In the genomic region with DNA sequence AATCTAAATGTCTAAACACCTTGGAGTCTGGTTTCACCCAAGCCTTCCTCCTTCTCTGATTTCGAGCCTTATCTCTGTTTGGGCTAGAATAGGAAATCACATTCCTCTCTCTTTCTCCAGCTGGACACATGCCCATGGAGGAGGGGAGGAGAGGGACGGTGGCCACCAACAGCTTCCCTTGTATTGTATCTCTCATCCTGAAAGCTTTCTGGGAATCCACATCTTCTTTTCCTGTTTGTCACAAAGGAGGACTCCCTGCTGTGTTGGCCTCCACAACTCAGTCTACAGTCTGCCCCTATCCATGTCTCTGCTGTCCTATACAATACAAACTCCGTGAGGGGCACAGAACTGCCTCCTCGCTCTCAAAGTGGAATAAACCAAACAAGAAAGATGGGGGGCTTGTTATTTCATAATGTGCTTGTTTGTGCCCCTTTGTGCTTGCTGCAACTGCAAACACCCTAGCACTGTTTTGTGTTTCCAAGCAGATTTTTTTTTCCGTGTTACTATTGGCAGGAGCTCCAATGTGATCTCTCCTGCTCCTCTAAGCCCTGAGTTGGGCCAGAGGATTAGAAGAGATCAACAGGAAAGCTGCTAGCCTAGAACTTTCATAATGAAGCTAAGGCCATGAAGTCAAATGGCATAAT, we compare ENCODE assay signal across 8 mouse cellular contexts.
DNase-seq lines count a peak whose midpoint lies in the region; ATAC-seq and TF ChIP-seq lines count a peak whose summit lies in the region.

No protein-coding gene starts in this region.

- H3K4me3 ChIP-seq in forebrain, postnatal 0 days (ENCODE audit: low read depth, low read length), result no peak overlapping the region
- no peak overlapping the region for H3K4me3 ChIP-seq in intestine, embryonic 15.5 days (replicated peaks)
- no peak overlapping the region for H3K4me3 ChIP-seq in liver, embryonic 12.5 days

- 0 out of 2 replicates have a peak overlapping the region, but pooled peaks have one; percentile 1 for H3K27ac ChIP-seq in forebrain, postnatal 0 days (ENCODE audit: low read depth, low read length)
- peak overlapping the region; percentile 22; the same call in 1 of the 2 replicates for H3K27ac ChIP-seq in intestine, embryonic 15.5 days
- no peak overlapping the region for H3K27ac ChIP-seq in liver, embryonic 12.5 days

- peak; percentile 12 for DNase-seq in gastrocnemius, postnatal 10 days
- DNase-seq in gastrocnemius, adult 18-20 months (ENCODE audit: low spot score), result no peak
- DNase-seq in forebrain, postnatal 0 days, result no peak
- peak; percentile 71 for DNase-seq in lung, postnatal 36 days
- no peak for DNase-seq in MN1 (ENCODE audit: low spot score)

- H3K9me3 ChIP-seq in forebrain, postnatal 0 days (ENCODE audit: low read length), result no peaks in the 10 kb centered on the region
- no peaks in the 10 kb centered on the region for H3K9me3 ChIP-seq in intestine, embryonic 15.5 days
- H3K9me3 ChIP-seq in liver, embryonic 12.5 days (replicated peaks), result no peaks in the 10 kb centered on the region

- H3K27me3 ChIP-seq in forebrain, postnatal 0 days (ENCODE audit: insufficient read depth, low read length), result no peaks in the 10 kb centered on the region
- H3K27me3 ChIP-seq in intestine, embryonic 15.5 days (replicated peaks), result no peaks in the 10 kb centered on the region
- H3K27me3 ChIP-seq in liver, embryonic 12.5 days (replicated peaks), result no peaks in the 10 kb centered on the region

- 14% methylated on average over 5 of the region's 5 CpGs for WGBS in forebrain, postnatal 0 days
- 53% methylated on average over 5 of the region's 5 CpGs for WGBS in intestine, embryonic 15.5 days
- WGBS in liver, embryonic 12.5 days (ENCODE audit: insufficient replicate concordance), result 42% methylated on average over 5 of the region's 5 CpGs

- 0 out of 2 replicates have a peak overlapping the region, but pooled peaks have one; percentile 6 for H3K9ac ChIP-seq in forebrain, postnatal 0 days
- no peak overlapping the region for H3K9ac ChIP-seq in intestine, embryonic 15.5 days
- no peak overlapping the region for H3K9ac ChIP-seq in liver, embryonic 12.5 days

- 0 out of 2 replicates have a peak, but pooled peaks cover 10% of the 10 kb centered on the region for H3K36me3 ChIP-seq in forebrain, postnatal 0 days (ENCODE audit: insufficient read depth)
- H3K36me3 ChIP-seq in intestine, embryonic 15.5 days, result peaks cover 3% of the 10 kb centered on the region; the same call in 1 of the 2 replicates
- no peaks in the 10 kb centered on the region for H3K36me3 ChIP-seq in liver, embryonic 12.5 days

- no peak overlapping the region for H3K4me2 ChIP-seq in forebrain, postnatal 0 days (ENCODE audit: low read depth)
- no peak overlapping the region for H3K4me2 ChIP-seq in intestine, embryonic 15.5 days (replicated peaks)
- H3K4me2 ChIP-seq in liver, embryonic 12.5 days, result no peak overlapping the region

- no peak for TF ChIP-seq CTCF in forebrain, postnatal 0 days (IDR thresholded peaks at IDR 0.05; ENCODE audit: low read depth)

- ATAC-seq in forebrain, postnatal 0 days, result no peak; the same call in 1 of the 2 replicates
- no peak; the same call in 1 of the 2 replicates for ATAC-seq in intestine, embryonic 15.5 days
- ATAC-seq in erythroid progenitor cell, adult 5-6 weeks (replicated peaks; ENCODE audit: low FRiP score, poor library complexity, severe bottlenecking), result no peak
- ATAC-seq in liver, embryonic 12.5 days, result no peak

- H3K4me1 ChIP-seq in forebrain, postnatal 0 days (ENCODE audit: insufficient read depth), result no peaks in the 10 kb centered on the region
- peaks cover 4% of the 10 kb centered on the region; the same call in 1 of the 2 replicates for H3K4me1 ChIP-seq in intestine, embryonic 15.5 days (replicated peaks)
- no peaks in the 10 kb centered on the region for H3K4me1 ChIP-seq in liver, embryonic 12.5 days

Comparison
In these comparisons a context has a peak if more than half of its experiments do, and no peak if none do; other contexts are left out.
1. DNase-seq: peak in gastrocnemius, postnatal 10 days (single experiment) and lung, postnatal 36 days (single experiment); none in gastrocnemius, adult 18-20 months (single experiment), forebrain, postnatal 0 days (single experiment) and MN1 (single experiment).